Mouse (Mus musculus) liver, embryonic 16.5 days (tissue): ENCODE measurements around the gene Klf4. TPM values are rescaled to one million over a fixed set of nuclear protein-coding genes. Genes with fewer than 3 reads are reported as not detected.

Experiments
- ATAC-seq: fragments of 200-750 bp; cut with Nextera tagmentation; 2 replicates; pipeline ENCODE4 v1.8.0; 2017; ENCODE audit warnings: low read depth, mild to moderate bottlenecking, moderate number of reproducible peaks, moderate library complexity
- H3K27ac ChIP-seq: fragments of 300-500 bp; sonication (generic); 2 replicates; pipeline ENCODE4 v1.5.1; 2014; ENCODE audit warnings: mild to moderate bottlenecking, low read length
- H3K27me3 ChIP-seq: fragments of 300-500 bp; sonication (generic); 2 replicates; pipeline ENCODE4 v1.6.1; 2014; ENCODE audit warnings: low read depth, low read length, mixed read lengths; ENCODE audit not compliant: control insufficient read depth, insufficient read depth
- H3K36me3 ChIP-seq: fragments of 300-500 bp; sonication (generic); 2 replicates; pipeline ENCODE4 v1.6.1; 2014; ENCODE audit warnings: mild to moderate bottlenecking; ENCODE audit not compliant: control insufficient read depth, insufficient read depth
- H3K4me1 ChIP-seq: fragments of 300-500 bp; sonication (generic); 2 replicates; pipeline ENCODE4 v1.6.1; 2014; ENCODE audit warnings: low read depth, low read length, mixed read lengths; ENCODE audit not compliant: control insufficient read depth
- H3K4me2 ChIP-seq: fragments of 300-500 bp; sonication (generic); 2 replicates; pipeline ENCODE4 v1.6.1; 2014; ENCODE audit warnings: low read depth, low read length, mixed read lengths
- H3K4me3 ChIP-seq: fragments of 300-500 bp; sonication (generic); 2 replicates; pipeline ENCODE4 v1.5.1; 2014; ENCODE audit warnings: low read depth, mild to moderate bottlenecking, low read length
- H3K9ac ChIP-seq: fragments of 300-500 bp; sonication (generic); 2 replicates; pipeline ENCODE4 v1.6.1; 2014; ENCODE audit warnings: low read depth, low read length
- H3K9me3 ChIP-seq: fragments of 300-500 bp; sonication (generic); replicated peaks from 2 replicates; pipeline ENCODE4 v1.6.1; 2016; ENCODE audit warnings: low read length; ENCODE audit not compliant: control insufficient read depth
- whole genome bisulfite sequencing: fragments of 180-500 bp; shearing (Covaris S2); extraction: QIAGEN DNeasy Blood & Tissue Kit; methylation state at CpG from one replicate; pipeline ENCODE4 v1.1.7; 2014; ENCODE audit not compliant: insufficient replicate concordance; 5-methylcytosine and 5-hydroxymethylcytosine counted together
- polyA plus RNA-seq: library from polyadenylated mRNA; unstranded; fragments of >200 nt; fragmentation: Nextera tagmentation; extraction: Ambion mirVana; gene quantifications from 2 replicates; pipeline ENCODE4 v1.2.1, GENCODE M21; 2015

Klf4 gene
- polyA plus RNA-seq, 1 experiment from 2014 or later: 0.81 TPM

DNA sequence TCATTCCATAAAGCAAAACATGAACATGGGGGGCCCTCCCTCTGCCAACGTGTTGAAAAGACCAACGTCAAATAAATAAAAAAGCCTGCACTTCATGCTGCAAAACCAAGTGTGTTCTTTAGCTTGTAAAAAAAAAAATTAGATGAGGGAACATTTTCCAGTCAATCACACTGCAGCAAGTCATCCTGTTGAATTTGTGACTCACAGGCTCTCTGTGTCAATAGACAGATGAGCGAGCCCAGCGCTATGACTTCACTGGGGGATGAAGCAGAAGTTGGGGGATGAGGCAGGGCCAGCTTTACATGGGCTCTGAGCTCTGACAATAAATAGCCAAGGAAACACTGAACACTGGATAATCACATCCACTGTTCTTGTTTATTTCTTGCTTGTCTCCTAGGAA, 9.4 kb upstream of the Klf4 start:
- Histone ChIP-seq H3K27ac (no peak overlapping the region), H3K4me3 (no peak overlapping the region), H3K4me2 (no peak overlapping the region), H3K36me3 (no peaks in the 10 kb centered on the region), H3K27me3 (peaks cover 11% of the 10 kb centered on the region; the same call in 1 of the 2 replicates), H3K4me1 (no peaks in the 10 kb centered on the region), H3K9me3 (no peaks in the 10 kb centered on the region), H3K9ac (no peak overlapping the region)
- no peak for ATAC-seq
- WGBS: 56% methylated on average over 4 of the region's 4 CpGs

DNA sequence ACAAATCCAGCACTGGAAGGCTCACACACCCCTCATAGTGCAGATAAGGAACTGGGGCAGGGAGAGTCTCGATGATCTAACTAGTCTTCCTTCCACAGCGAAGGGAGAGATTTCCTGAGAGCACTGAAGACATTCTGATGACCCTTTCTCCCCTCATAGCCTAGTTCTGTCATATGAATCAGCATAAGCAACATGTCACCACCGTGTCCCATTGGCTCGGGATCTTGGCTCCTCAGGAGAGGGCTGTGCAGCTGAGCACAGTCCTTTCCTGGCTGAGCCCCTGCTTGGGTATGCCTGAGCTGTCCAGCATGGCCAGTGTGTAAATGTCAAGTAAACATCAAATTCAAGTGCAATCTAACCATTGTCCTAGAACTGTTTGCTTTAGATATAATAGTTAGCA, 9.0 kb upstream of the Klf4 start:
- Histone ChIP-seq H3K36me3 (no peaks in the 10 kb centered on the region), H3K4me3 (no peak overlapping the region), H3K4me1 (no peaks in the 10 kb centered on the region), H3K9ac (no peak overlapping the region), H3K9me3 (no peaks in the 10 kb centered on the region), H3K27ac (no peak overlapping the region), H3K27me3 (peaks cover 11% of the 10 kb centered on the region), H3K4me2 (no peak overlapping the region)
- no peak for ATAC-seq
- WGBS: 36% methylated on average over 4 of the region's 4 CpGs

DNA sequence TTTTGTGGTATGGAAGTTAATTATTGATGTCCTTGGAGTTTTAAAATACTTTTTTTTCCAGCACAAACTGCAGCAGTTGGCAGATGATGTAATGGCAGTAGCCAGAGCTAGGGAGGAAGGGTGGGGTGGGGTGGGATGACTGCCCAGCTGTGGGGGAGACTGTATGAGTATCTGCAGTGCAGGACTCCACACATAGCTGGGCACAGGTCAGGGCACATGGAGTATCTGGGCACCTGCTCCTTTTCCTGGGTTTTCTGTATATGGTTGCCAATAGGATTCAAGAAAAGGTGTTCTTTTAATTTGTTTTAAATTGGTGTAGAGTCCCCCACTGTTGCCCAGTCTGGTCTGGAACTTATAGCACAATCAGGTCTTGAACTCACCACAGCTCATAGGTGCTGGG, 2.7 kb upstream of the Klf4 start:
- no peaks in the 10 kb centered on the region for H3K9me3 ChIP-seq
- ATAC-seq: no peak
- no peak overlapping the region for H3K4me2 ChIP-seq
- H3K4me1 ChIP-seq: peaks cover 12% of the 10 kb centered on the region
- no peak overlapping the region for H3K27ac ChIP-seq
- H3K4me3 ChIP-seq: no peak overlapping the region
- peaks cover 58% of the 10 kb centered on the region for H3K27me3 ChIP-seq
- H3K36me3 ChIP-seq: no peaks in the 10 kb centered on the region
- no peak overlapping the region for H3K9ac ChIP-seq

DNA sequence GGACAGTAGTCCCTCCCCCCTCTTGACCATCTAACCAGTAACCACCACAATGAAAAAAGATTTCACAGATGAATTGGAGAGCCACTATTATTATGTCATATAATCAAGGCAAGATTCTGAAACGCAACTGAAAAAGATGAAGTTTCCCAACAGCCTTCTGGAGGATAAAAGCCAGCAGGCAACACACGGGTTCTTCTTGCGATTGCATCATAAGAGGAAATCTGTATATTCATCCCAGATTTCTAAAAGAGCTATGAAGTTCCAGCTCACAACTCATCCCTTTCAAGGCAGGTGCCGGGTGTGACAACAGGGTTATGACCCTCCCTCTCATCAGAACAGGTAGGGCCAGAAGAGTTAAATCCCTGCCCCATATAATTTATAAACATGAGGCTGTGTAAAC, 2.2 kb upstream of the Klf4 start:
- H3K27ac ChIP-seq: no peak overlapping the region
- H3K9me3 ChIP-seq: no peaks in the 10 kb centered on the region
- no peak overlapping the region for H3K9ac ChIP-seq
- peaks cover 63% of the 10 kb centered on the region for H3K27me3 ChIP-seq
- no peaks in the 10 kb centered on the region for H3K36me3 ChIP-seq
- no peak overlapping the region for H3K4me2 ChIP-seq
- H3K4me3 ChIP-seq: no peak overlapping the region
- 50% methylated on average over 4 of the region's 4 CpGs for WGBS
- no peak for ATAC-seq
- peaks cover 12% of the 10 kb centered on the region for H3K4me1 ChIP-seq

DNA sequence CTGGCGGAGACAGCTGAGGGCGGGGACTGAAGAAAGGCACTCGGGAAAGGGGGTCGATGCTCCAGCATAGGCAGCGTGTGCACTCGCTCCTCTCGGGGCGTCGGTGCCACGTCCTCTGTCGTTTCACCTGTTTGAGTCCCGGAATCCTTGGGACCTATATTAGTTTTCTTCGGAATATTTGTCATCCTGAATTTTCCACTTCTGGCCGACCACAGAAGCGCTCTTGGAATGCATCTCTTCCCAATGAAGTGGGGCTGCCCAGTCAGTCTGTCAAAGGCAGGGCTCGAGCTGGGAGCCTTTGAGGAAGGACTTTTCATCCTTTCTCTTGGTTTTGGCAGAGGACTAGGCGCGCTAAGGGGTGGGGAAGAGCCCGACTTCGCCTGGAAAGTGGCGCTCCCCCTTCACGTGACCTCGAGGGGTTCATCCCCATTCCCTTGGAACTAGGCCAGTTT, 1.6 kb upstream of the Klf4 start:
- no peaks in the 10 kb centered on the region for H3K9me3 ChIP-seq
- peaks cover 69% of the 10 kb centered on the region for H3K27me3 ChIP-seq
- H3K4me1 ChIP-seq: peaks cover 12% of the 10 kb centered on the region
- WGBS: 7% methylated on average over 23 of the region's 23 CpGs
- ATAC-seq: no peak
- H3K27ac ChIP-seq: no peak overlapping the region
- H3K4me2 ChIP-seq: peak overlapping the region; percentile 81; the same call in 1 of the 2 replicates
- no peaks in the 10 kb centered on the region for H3K36me3 ChIP-seq
- no peak overlapping the region for H3K9ac ChIP-seq
- no peak overlapping the region for H3K4me3 ChIP-seq

DNA sequence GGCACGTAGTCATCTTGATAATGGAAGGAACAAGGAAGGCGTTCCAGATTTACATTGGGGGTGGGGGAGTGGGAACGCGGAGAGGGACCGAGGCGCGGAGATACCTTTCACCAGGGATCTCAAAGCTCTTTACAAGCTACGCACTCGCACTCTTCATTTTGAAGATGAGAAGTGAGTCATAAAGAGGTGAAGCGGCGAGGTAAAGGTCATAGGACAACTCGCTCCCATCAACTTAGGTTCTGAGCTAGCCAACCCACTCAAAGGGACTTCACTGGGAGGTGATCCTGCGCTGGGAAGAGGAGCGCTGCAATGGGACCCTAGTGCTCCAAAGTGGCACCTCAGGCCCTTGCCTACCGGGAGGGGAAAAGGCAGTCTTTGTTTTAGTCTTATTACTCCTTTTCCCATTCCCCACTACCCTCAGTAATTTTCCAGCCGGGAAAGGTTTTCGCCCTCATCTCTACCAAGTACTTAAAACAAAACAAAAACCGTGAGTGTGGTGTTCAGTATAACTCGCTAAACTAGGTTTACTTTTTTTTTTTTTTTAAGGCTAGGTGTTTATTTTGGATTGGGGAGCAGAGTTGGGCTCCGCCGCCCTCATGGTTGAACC, 1.0 kb upstream of the Klf4 start:
- H3K4me2 ChIP-seq: peak overlapping the region; percentile 81
- H3K9ac ChIP-seq: no peak overlapping the region
- no peak for ATAC-seq
- no peaks in the 10 kb centered on the region for H3K36me3 ChIP-seq
- no peaks in the 10 kb centered on the region for H3K9me3 ChIP-seq
- H3K27me3 ChIP-seq: peaks cover 69% of the 10 kb centered on the region
- H3K27ac ChIP-seq: no peak overlapping the region
- H3K4me3 ChIP-seq: peak overlapping the region; percentile 55
- H3K4me1 ChIP-seq: peaks cover 12% of the 10 kb centered on the region
- WGBS: 1% methylated on average over 21 of the region's 21 CpGs

DNA sequence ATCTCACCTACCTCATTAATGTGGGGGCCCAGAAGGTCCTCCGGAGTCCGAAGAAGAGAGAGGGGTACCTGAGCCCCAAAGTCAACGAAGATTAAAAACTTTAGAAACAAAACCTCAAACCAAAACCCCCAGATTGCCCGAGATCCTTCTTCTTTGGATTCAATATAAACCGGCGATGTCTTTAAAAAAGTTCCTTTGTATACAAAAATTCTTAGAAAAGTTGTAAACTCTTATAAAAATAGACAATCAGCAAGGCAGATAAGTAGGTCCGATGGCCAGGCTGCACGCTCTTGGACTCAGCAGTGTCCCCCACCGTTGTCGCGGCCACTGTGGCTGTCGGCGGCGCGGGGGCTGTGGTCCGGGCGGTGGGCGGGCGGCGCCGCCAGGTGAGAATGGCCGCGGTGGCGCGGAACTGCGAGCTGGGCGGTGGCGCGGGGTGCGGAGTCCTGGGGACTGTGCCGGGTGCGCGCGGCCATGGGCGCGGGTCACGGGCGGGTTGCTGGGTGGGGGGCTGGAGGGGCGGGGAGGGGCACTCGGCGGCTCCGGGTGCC, 335 bp downstream of the Klf4 start:
- H3K9ac ChIP-seq: no peak overlapping the region
- WGBS: under 1% methylated on average over 33 of the region's 42 CpGs

DNA sequence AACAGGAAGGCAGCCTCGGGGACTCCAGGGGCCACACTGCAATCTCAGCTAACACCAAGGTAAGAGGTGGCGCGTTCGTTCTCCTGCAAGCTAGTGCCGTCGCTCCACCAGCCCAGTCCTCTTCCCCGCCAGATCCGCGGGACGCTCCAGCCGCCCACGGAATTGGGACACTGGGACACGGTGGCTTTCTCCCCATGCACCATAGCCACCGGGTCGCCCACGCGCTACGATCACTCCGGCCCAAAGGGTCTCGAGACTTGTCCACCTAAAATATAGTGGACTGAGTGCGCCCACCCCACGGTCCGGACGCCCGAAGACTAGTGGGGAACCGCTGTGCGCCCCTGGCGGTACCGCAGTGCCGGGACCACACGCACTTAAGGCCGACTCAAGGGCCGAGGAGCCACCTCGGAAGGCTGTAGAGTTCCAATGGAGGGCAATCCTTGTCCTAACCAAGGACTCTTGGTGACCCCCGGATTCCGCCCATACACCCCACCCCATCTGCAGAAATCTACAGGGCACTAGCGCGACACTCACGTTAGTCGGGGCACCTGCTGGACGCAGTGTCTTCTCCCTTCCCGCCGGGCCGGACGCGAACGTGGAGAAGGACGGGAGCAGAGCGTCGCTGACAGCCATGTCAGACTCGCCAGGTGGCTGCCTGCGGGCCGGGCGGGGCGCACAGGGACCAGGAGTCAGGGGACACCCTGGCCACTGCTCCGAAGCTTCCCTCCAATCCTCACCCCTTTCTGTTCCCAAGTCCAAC, 990 bp downstream of the Klf4 start:
- Histone ChIP-seq H3K27ac (no peak overlapping the region), H3K9ac (no peak overlapping the region; the same call in 1 of the 2 replicates), H3K36me3 (no peaks in the 10 kb centered on the region), H3K4me1 (peaks cover 12% of the 10 kb centered on the region), H3K4me3 (peak overlapping the region; percentile 55), H3K27me3 (peaks cover 70% of the 10 kb centered on the region), H3K9me3 (no peaks in the 10 kb centered on the region), H3K4me2 (peak overlapping the region; percentile 81)
- WGBS: 2% methylated on average over 55 of the region's 56 CpGs
- no peak for ATAC-seq

More for the DNA sequence above, 335 bp downstream of the Klf4 start:
- Histone ChIP-seq H3K4me1 (peaks cover 12% of the 10 kb centered on the region), H3K4me3 (peak overlapping the region; percentile 55), H3K27me3 (peaks cover 70% of the 10 kb centered on the region), H3K4me2 (peak overlapping the region; percentile 81), H3K9me3 (no peaks in the 10 kb centered on the region), H3K36me3 (no peaks in the 10 kb centered on the region), H3K27ac (no peak overlapping the region)
- no peak for ATAC-seq

DNA sequence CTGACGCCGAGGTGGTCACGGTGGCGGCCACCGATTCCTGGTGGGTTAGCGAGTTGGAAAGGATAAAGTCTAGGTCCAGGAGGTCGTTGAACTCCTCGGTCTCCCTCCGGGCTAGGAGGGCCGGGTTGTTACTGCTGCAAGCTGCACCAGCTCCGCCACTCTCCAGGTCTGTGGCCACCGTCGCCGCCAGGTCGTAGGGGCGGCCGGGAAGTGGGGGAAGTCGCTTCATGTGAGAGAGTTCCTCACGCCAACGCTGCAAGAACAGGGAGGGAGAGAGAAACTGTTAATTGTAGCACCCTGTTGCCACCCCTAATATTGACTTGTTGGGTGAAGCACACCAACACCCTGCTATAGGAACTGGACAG, 1.6 kb downstream of the Klf4 start:
- H3K36me3 ChIP-seq: no peaks in the 10 kb centered on the region
- no peak for ATAC-seq
- peak overlapping the region; percentile 81 for H3K4me2 ChIP-seq
- WGBS: 0% methylated on average over 20 of the region's 20 CpGs
- H3K4me3 ChIP-seq: peak overlapping the region; percentile 55
- peaks cover 12% of the 10 kb centered on the region for H3K4me1 ChIP-seq
- peaks cover 70% of the 10 kb centered on the region for H3K27me3 ChIP-seq
- no peaks in the 10 kb centered on the region for H3K9me3 ChIP-seq
- no peak overlapping the region for H3K27ac ChIP-seq
- H3K9ac ChIP-seq: no peak overlapping the region
